Mouse (Mus musculus) bone marrow, adult 2 months (tissue): ENCODE measurements at regions not wholly inside any gene's neighbourhood (a gene's known extent, or its start where the extent isn't known, plus 50 kb on each side); places are given as distances from the start of the nearest gene placed in this dataset.

Experiments used
- CTCF ChIP-seq: fragments of 200-500 bp; IDR thresholded peaks from 2 replicates; pipeline ENCODE4 v1.5.1; 2011; ENCODE audit warnings: low read length, control low read depth; ENCODE audit not compliant: control insufficient read depth, insufficient read depth
- POLR2A ChIP-seq: fragments of 200-500 bp; IDR thresholded peaks from 2 replicates; pipeline ENCODE4 v1.6.1; 2011; ENCODE audit warnings: low read depth, mild to moderate bottlenecking, control low read depth, low read length, borderline replicate concordance; ENCODE audit not compliant: control insufficient read depth

DNA sequence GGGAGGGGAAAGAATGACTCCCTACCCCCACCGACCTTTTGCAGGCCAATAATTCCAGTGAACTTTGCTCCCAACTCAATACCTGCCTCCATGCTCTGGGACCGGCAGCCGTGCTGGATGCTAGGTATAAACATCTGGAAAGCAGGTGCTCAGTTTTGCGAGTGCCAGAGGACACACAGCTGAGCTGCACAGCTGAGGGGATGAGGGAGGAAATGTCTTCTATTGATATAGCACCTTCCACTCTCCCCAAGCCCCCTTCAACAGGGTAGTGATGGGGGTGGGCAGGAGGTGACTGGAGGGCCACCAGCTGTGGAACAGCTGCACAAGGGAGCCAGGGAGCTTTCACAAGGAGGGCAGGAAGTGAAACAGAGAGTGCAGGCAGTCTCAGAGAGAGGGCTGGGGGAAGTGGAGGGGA lies 421.8 kb downstream of the Tns1 start:
- no peak for TF ChIP-seq CTCF
- no peak for TF ChIP-seq POLR2A
